Mouse (Mus musculus): ENCODE results near the gene Ddx27. TPM values are rescaled to one million over a fixed set of nuclear protein-coding genes. Genes with fewer than 3 reads are reported as not detected.
"Not testable (repeated sequence)": the region's sequence is repeated elsewhere in the genome, so short reads cannot be mapped to it uniquely, and the experiment has no call there.

Gene Ddx27
- 51.6 and 56.4 TPM in 2 replicates for polyA plus RNA-seq (2015; fragmentation: Nextera tagmentation; extraction: Ambion mirVana)

- peak; percentile 95 for DNase-seq (ENCODE audit: low spot score)
Observed at GRCm38 (mm10) chr2:167014702-167015381, at the start of gene Ddx27. Gene Ddx27 (plus strand): TSS chr2:167015193.

GRCm38 (mm10) chr2:166973153-166973552 is 41.8 kb upstream of the Ddx27 start:
- no peak for DNase-seq (ENCODE audit: low spot score)

- no peak for DNase-seq (ENCODE audit: low spot score)
Observed at GRCm38 (mm10) chr2:166974177-166974872, 40.7 kb upstream of the Ddx27 start.

- DNase-seq (ENCODE audit: low spot score): no peak
Observed at GRCm38 (mm10) chr2:166976356-166976755, 38.6 kb upstream of the Ddx27 start.

GRCm38 (mm10) chr2:166977490-166977889 is 37.5 kb upstream of the Ddx27 start:
- DNase-seq (ENCODE audit: low spot score): no peak

GRCm38 (mm10) chr2:166980161-166980560 is 34.8 kb upstream of the Ddx27 start:
- no peak for DNase-seq (ENCODE audit: low spot score)

GRCm38 (mm10) chr2:166983351-166983894 is 31.6 kb upstream of the Ddx27 start:
- DNase-seq (ENCODE audit: low spot score): no peak

- DNase-seq (ENCODE audit: low spot score): no peak
Observed at GRCm38 (mm10) chr2:166990861-166991260, 24.1 kb upstream of the Ddx27 start.

GRCm38 (mm10) chr2:166991945-166992344 is 23.0 kb upstream of the Ddx27 start:
- no peak for DNase-seq (ENCODE audit: low spot score)

GRCm38 (mm10) chr2:166995021-166995795 is 19.8 kb upstream of the Ddx27 start:
- DNase-seq (ENCODE audit: low spot score): peak; percentile 46

GRCm38 (mm10) chr2:166995796-166996532 is 19.0 kb upstream of the Ddx27 start, which contains the start of gene Stau1:
Gene Stau1 (minus strand): TSS chr2:166996299.
- DNase-seq (ENCODE audit: low spot score): peak; percentile 98

GRCm38 (mm10) chr2:166996533-166996894 is 18.5 kb upstream of the Ddx27 start:
- DNase-seq (ENCODE audit: low spot score): no peak

GRCm38 (mm10) chr2:167001486-167001885 is 13.5 kb upstream of the Ddx27 start:
- DNase-seq (ENCODE audit: low spot score): no peak

- peak; percentile 84 for DNase-seq (ENCODE audit: low spot score)
Observed at GRCm38 (mm10) chr2:167004099-167004854, 10.7 kb upstream of the Ddx27 start.

GRCm38 (mm10) chr2:167006355-167006754 is 8.6 kb upstream of the Ddx27 start:
- no peak for DNase-seq (ENCODE audit: low spot score)

GRCm38 (mm10) chr2:167007001-167007491 is 7.9 kb upstream of the Ddx27 start:
- no peak for DNase-seq (ENCODE audit: low spot score)

GRCm38 (mm10) chr2:167007565-167007964 is 7.4 kb upstream of the Ddx27 start:
- DNase-seq (ENCODE audit: low spot score): not testable (repeated sequence)

GRCm38 (mm10) chr2:167009483-167009882 is 5.5 kb upstream of the Ddx27 start:
- DNase-seq (ENCODE audit: low spot score): no peak

- no peak for DNase-seq (ENCODE audit: low spot score)
Observed at GRCm38 (mm10) chr2:167010546-167010945, 4.4 kb upstream of the Ddx27 start.

- DNase-seq (ENCODE audit: low spot score): no peak
Observed at GRCm38 (mm10) chr2:167015382-167015718, 357 bp downstream of the Ddx27 start.

Measured in thymus, postnatal 0 days (tissue).